Mouse (Mus musculus) heart, adult 2 months (tissue): ENCODE results near the gene Npc1l1.

ENCODE experiments used
- CTCF ChIP-seq: fragments of 200-600 bp; IDR thresholded peaks from 2 replicates; pipeline ENCODE4 v1.8.1; 2022; ENCODE audit warnings: antibody characterized with exemption, mild to moderate bottlenecking, moderate library complexity
- EP300 ChIP-seq: fragments of 200-500 bp; IDR thresholded peaks from 2 replicates; pipeline ENCODE4 v1.6.1; 2011; ENCODE audit warnings: low read depth, low read length, control low read depth; ENCODE audit not compliant: insufficient read depth
- POLR2A ChIP-seq: fragments of 200-500 bp; IDR thresholded peaks from 2 replicates; pipeline ENCODE4 v1.6.1; 2011; ENCODE audit warnings: mild to moderate bottlenecking, low read depth, low read length, control low read depth; ENCODE audit not compliant: insufficient read depth

GRCm38 (mm10) chr11:6180811-6181399 lies 49.0 kb downstream of the Npc1l1 start:
- TF ChIP-seq CTCF (0 out of 2 replicates have a peak, but pooled peaks have one; percentile 3), POLR2A (no peak), EP300 (no peak)
